Mouse (Mus musculus): ENCODE results near the gene Myh10. TPM values are rescaled to one million over a fixed set of nuclear protein-coding genes. Genes with fewer than 3 reads are reported as not detected.
"Not testable (repeated sequence)": the region's sequence is repeated elsewhere in the genome, so short reads cannot be mapped to it uniquely, and the experiment has no call there.

Gene Myh10
- polyA plus RNA-seq, 2 experiments: 14.9 to 28.4 TPM

DNA sequence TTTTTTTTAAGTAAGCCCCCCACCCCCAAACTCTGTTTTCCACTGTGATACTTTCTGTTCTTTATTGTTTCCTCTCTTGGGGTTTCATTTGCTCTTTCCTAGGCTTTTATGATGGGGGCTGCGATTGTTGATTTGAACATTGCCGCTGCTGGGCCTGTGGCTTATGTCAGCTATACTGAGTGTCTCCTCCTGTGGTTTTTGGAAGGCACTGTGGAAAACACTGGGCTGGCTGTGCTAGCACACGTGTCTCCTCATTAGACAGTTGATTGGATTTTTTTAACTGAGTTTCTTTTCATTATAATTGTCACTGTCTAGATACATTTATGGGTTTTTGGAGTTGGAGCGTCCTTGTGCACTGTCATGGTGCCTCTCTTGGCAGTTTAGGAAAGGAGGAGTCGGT is 39.4 kb downstream of the Myh10 start:
- no peak for TF ChIP-seq EP300 (IDR thresholded peaks at IDR 0.05; ENCODE audit: low read depth)
- TF ChIP-seq CTCF (IDR thresholded peaks at IDR 0.05; ENCODE audit: low read depth): no peak
- ATAC-seq (ENCODE audit: insufficient read depth): no peak
- Histone ChIP-seq H3K4me1 (replicated peaks; ENCODE audit: control insufficient read depth in 2 of 2, insufficient read depth in 2 of 2, low read length in 1 of 2) (no peaks in the 10 kb centered on the region), H3K36me3 (replicated peaks; ENCODE audit: control insufficient read depth, insufficient read depth, low read depth) (no peaks in the 10 kb centered on the region; the same call in 1 of the 2 replicates), H3K4me3 (ENCODE audit: insufficient read depth in 1 of 2, low read depth in 2 of 2, low read length in 2 of 2) (no peak overlapping the region), H3K4me2 (ENCODE audit: low read depth) (no peak overlapping the region), H3K9me3 (ENCODE audit: control insufficient read depth, low read length) (no peaks in the 10 kb centered on the region), H3K9ac (replicated peaks) (no peak overlapping the region), H3K27ac (no peak overlapping the region), H3K27me3 (ENCODE audit: control insufficient read depth, insufficient read depth, low read length) (no peaks in the 10 kb centered on the region)
- 80% methylated on average over 5 of the region's 5 CpGs for WGBS (ENCODE audit: insufficient replicate concordance)
- no peak for DNase-seq (ENCODE audit: low read depth in 3 of 3, low spot score in 3 of 3)

DNA sequence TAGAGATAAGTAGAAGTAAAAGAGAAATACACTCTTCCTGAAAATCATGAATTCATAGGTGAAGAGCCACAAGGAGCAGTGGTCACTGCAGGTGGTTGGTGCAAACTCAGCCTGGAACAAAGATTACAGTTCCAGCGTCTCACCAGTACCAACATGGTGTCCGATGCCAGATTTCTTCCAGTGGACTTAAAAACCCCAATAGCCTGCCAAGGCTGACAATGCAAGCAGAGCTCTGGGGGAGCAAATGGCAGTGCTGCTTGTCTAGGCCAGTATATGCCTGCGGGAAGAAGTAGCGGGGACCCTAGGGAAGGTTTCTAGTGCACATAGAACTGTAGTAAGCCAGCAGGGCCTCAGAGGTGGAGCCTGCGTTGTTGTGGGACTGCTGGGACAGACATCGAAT is 40.7 kb downstream of the Myh10 start:
- 84% methylated on average over 6 of the region's 6 CpGs for WGBS (ENCODE audit: insufficient replicate concordance)

DNA sequence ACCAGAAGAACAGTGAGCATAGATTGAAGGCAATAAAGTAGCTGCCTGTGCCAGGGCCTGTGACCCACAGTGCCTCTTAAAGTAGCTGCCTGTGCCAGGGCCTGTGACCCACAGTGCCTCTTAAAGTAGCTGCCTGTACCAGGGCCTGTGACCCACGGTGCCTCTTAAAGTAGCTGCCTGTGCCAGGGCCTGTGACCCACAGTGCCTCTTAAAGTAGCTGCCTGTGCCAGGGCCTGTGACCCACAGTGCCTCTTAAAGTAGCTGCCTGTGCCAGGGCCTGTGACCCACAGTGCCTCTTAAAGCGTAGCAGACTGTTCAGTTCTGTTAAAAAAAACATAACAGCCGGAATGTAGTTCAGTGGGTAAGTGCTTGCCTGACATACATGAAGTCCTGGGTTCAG is 42.0 kb downstream of the Myh10 start:
- not testable (repeated sequence) for H3K27me3 ChIP-seq (ENCODE audit: control insufficient read depth, insufficient read depth, low read length); H3K9me3 ChIP-seq (ENCODE audit: control insufficient read depth, low read length); H3K9ac ChIP-seq (replicated peaks); H3K36me3 ChIP-seq (replicated peaks; ENCODE audit: control insufficient read depth, insufficient read depth, low read depth); H3K4me1 ChIP-seq (replicated peaks; ENCODE audit: control insufficient read depth in 2 of 2, insufficient read depth in 2 of 2, low read length in 1 of 2); ATAC-seq (ENCODE audit: insufficient read depth); H3K4me2 ChIP-seq (ENCODE audit: low read depth); H3K4me3 ChIP-seq (ENCODE audit: insufficient read depth in 1 of 2, low read depth in 2 of 2, low read length in 2 of 2); DNase-seq (ENCODE audit: low read depth in 3 of 3, low spot score in 3 of 3); H3K27ac ChIP-seq
- 81% methylated on average over 3 of the region's 3 CpGs for WGBS (ENCODE audit: insufficient replicate concordance)

More for the DNA sequence above, 40.7 kb downstream of the Myh10 start:
- TF ChIP-seq CTCF (IDR thresholded peaks at IDR 0.05; ENCODE audit: low read depth): no peak
- no peak for TF ChIP-seq EP300 (IDR thresholded peaks at IDR 0.05; ENCODE audit: low read depth)
- H3K36me3 ChIP-seq (replicated peaks; ENCODE audit: control insufficient read depth, insufficient read depth, low read depth): no peaks in the 10 kb centered on the region; the same call in 1 of the 2 replicates
- H3K4me3 ChIP-seq (ENCODE audit: insufficient read depth in 1 of 2, low read depth in 2 of 2, low read length in 2 of 2): no peak overlapping the region
- H3K27ac ChIP-seq: no peak overlapping the region
- H3K9ac ChIP-seq (replicated peaks): no peak overlapping the region
- no peak overlapping the region for H3K4me2 ChIP-seq (ENCODE audit: low read depth)
- no peaks in the 10 kb centered on the region for H3K9me3 ChIP-seq (ENCODE audit: control insufficient read depth, low read length)
- DNase-seq (ENCODE audit: low read depth in 3 of 3, low spot score in 3 of 3): no peak
- H3K4me1 ChIP-seq (replicated peaks; ENCODE audit: control insufficient read depth in 2 of 2, insufficient read depth in 2 of 2, low read length in 1 of 2): no peaks in the 10 kb centered on the region
- H3K27me3 ChIP-seq (ENCODE audit: control insufficient read depth, insufficient read depth, low read length): no peaks in the 10 kb centered on the region
- ATAC-seq (ENCODE audit: insufficient read depth): no peak

DNA sequence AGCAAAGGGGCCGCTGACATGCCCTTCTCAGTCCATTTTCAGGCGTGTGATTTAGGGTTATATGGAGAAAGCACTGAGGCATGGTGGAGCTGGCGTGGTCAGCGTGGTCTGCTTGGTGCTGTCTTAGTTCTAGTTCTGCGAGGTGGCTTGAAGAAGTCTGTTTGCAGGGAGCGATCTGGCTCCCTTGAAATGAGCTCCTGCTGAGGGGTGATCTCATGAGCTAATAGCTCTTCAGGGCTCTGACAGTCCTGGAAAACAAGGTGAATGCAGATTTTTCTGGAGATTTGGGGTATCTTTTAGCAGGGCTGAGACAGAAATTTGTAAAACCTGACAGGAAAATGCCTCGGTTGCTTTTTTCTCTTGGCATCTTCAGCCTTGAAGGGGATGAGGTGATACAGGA is 48.1 kb downstream of the Myh10 start:
- Histone ChIP-seq H3K4me1 (replicated peaks; ENCODE audit: control insufficient read depth in 2 of 2, insufficient read depth in 2 of 2, low read length in 1 of 2) (no peaks in the 10 kb centered on the region), H3K4me2 (ENCODE audit: low read depth) (no peak overlapping the region), H3K27me3 (ENCODE audit: control insufficient read depth, insufficient read depth, low read length) (no peaks in the 10 kb centered on the region), H3K9me3 (ENCODE audit: control insufficient read depth, low read length) (no peaks in the 10 kb centered on the region), H3K4me3 (ENCODE audit: insufficient read depth in 1 of 2, low read depth in 2 of 2, low read length in 2 of 2) (no peak overlapping the region), H3K36me3 (replicated peaks; ENCODE audit: control insufficient read depth, insufficient read depth, low read depth) (no peaks in the 10 kb centered on the region; the same call in 1 of the 2 replicates), H3K27ac (no peak overlapping the region), H3K9ac (replicated peaks) (no peak overlapping the region)
- DNase-seq (ENCODE audit: low read depth in 3 of 3, low spot score in 3 of 3) (no peak), ATAC-seq (ENCODE audit: insufficient read depth) (no peak)
- no peak for TF ChIP-seq EP300 (IDR thresholded peaks at IDR 0.05; ENCODE audit: low read depth)
- TF ChIP-seq CTCF (IDR thresholded peaks at IDR 0.05; ENCODE audit: low read depth): no peak
- 82% methylated on average over 7 of the region's 7 CpGs for WGBS (ENCODE audit: insufficient replicate concordance)

DNA sequence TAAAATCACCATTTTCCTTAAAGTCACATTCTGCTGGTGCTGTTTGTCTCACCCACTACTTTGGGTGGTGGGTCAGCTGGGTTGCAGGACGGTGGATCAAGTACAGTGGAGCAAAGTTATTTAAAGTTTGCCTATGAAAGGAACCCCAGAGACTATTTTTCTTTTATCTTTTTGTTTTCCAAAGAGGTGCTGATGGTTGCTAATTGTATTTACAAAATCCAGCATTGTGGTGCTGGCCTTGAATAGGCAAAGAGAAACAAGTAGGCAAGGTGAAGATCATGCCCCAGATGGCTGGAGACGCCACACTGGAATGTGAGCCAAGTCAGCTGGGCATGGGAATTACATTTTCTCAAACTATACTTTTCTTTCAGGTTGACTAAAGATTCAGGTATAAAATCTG is 51.3 kb downstream of the Myh10 start:
- DNase-seq (ENCODE audit: low read depth in 3 of 3, low spot score in 3 of 3) (no peak), ATAC-seq (ENCODE audit: insufficient read depth) (no peak)
- Histone ChIP-seq H3K4me3 (ENCODE audit: insufficient read depth in 1 of 2, low read depth in 2 of 2, low read length in 2 of 2) (no peak overlapping the region), H3K36me3 (replicated peaks; ENCODE audit: control insufficient read depth, insufficient read depth, low read depth) (peaks cover 2% of the 10 kb centered on the region; the same call in 1 of the 2 replicates), H3K4me1 (replicated peaks; ENCODE audit: control insufficient read depth in 2 of 2, insufficient read depth in 2 of 2, low read length in 1 of 2) (no peaks in the 10 kb centered on the region), H3K27me3 (ENCODE audit: control insufficient read depth, insufficient read depth, low read length) (no peaks in the 10 kb centered on the region), H3K9ac (replicated peaks) (no peak overlapping the region), H3K4me2 (ENCODE audit: low read depth) (no peak overlapping the region), H3K9me3 (ENCODE audit: control insufficient read depth, low read length) (no peaks in the 10 kb centered on the region), H3K27ac (no peak overlapping the region)
- TF ChIP-seq CTCF (IDR thresholded peaks at IDR 0.05; ENCODE audit: low read depth) (no peak), EP300 (IDR thresholded peaks at IDR 0.05; ENCODE audit: low read depth) (no peak)
- WGBS (ENCODE audit: insufficient replicate concordance): 75% methylated on average over 2 of the region's 2 CpGs

All from liver, embryonic 14.5 days (tissue).